Mouse (Mus musculus): ENCODE data around the gene Klk15. TPM values are rescaled to one million over a fixed set of nuclear protein-coding genes. Genes with fewer than 3 reads are reported as not detected.

The Klk15 gene
- polyA plus RNA-seq, 2 experiments = not detected

- Histone ChIP-seq H3K4me3 (replicated peaks; ENCODE audit: low read length) (no peak overlapping the region), H3K4me1 (ENCODE audit: control insufficient read depth, insufficient read depth, low read length) (no peaks in the 10 kb centered on the region), H3K27me3 (ENCODE audit: control insufficient read depth, insufficient read depth, low read length) (no peaks in the 10 kb centered on the region), H3K9me3 (ENCODE audit: control insufficient read depth, low read length) (no peaks in the 10 kb centered on the region), H3K36me3 (ENCODE audit: control insufficient read depth, insufficient read depth, low read length) (no peaks in the 10 kb centered on the region), H3K27ac (replicated peaks; ENCODE audit: low read depth, low read length) (no peak overlapping the region), H3K4me2 (replicated peaks; ENCODE audit: low read depth, low read length, severe bottlenecking) (no peak overlapping the region), H3K9ac (ENCODE audit: low read depth, low read length, severe bottlenecking) (no peak overlapping the region)
- TF ChIP-seq POLR2A (IDR thresholded peaks at IDR 0.05; ENCODE audit: borderline replicate concordance, extremely low read depth, insufficient read depth, insufficient read length) = no peak
- no peak for DNase-seq (ENCODE audit: low spot score)
- WGBS = 71% methylated on average over 8 of the region's 8 CpGs
- ATAC-seq (ENCODE audit: low FRiP score, low read depth) = no peak
These were observed 14.7 kb upstream of the Klk15 start for GRCm38 (mm10) chr7:43918871-43919270.

- no peak for TF ChIP-seq POLR2A (IDR thresholded peaks at IDR 0.05; ENCODE audit: borderline replicate concordance, extremely low read depth, insufficient read depth, insufficient read length)
- peak; percentile 50 for DNase-seq (ENCODE audit: low spot score)
- H3K9ac ChIP-seq (ENCODE audit: low read depth, low read length, severe bottlenecking) = no peak overlapping the region
- no peaks in the 10 kb centered on the region for H3K27me3 ChIP-seq (ENCODE audit: control insufficient read depth, insufficient read depth, low read length)
- H3K4me2 ChIP-seq (replicated peaks; ENCODE audit: low read depth, low read length, severe bottlenecking) = no peak overlapping the region
- H3K9me3 ChIP-seq (ENCODE audit: control insufficient read depth, low read length) = no peaks in the 10 kb centered on the region
- no peak overlapping the region for H3K4me3 ChIP-seq (replicated peaks; ENCODE audit: low read length)
- H3K36me3 ChIP-seq (ENCODE audit: control insufficient read depth, insufficient read depth, low read length) = no peaks in the 10 kb centered on the region
- H3K27ac ChIP-seq (replicated peaks; ENCODE audit: low read depth, low read length) = no peak overlapping the region
- peak; percentile 89 for ATAC-seq (ENCODE audit: low FRiP score, low read depth)
- H3K4me1 ChIP-seq (ENCODE audit: control insufficient read depth, insufficient read depth, low read length) = no peaks in the 10 kb centered on the region
- 34% methylated on average over 12 of the region's 14 CpGs for WGBS
These were observed 13.7 kb upstream of the Klk15 start for GRCm38 (mm10) chr7:43919559-43920451.

- WGBS = 80% methylated on average over 3 of the region's 3 CpGs
These were observed 13.0 kb upstream of the Klk15 start for GRCm38 (mm10) chr7:43920582-43920981.

GRCm38 (mm10) chr7:43921087-43921486, 12.5 kb upstream of the Klk15 start:
- no peaks in the 10 kb centered on the region for H3K36me3 ChIP-seq (ENCODE audit: control insufficient read depth, insufficient read depth, low read length)
- H3K4me1 ChIP-seq (ENCODE audit: control insufficient read depth, insufficient read depth, low read length) = no peaks in the 10 kb centered on the region
- H3K4me3 ChIP-seq (replicated peaks; ENCODE audit: low read length) = no peak overlapping the region
- no peak overlapping the region for H3K27ac ChIP-seq (replicated peaks; ENCODE audit: low read depth, low read length)
- no peaks in the 10 kb centered on the region for H3K9me3 ChIP-seq (ENCODE audit: control insufficient read depth, low read length)
- H3K9ac ChIP-seq (ENCODE audit: low read depth, low read length, severe bottlenecking) = no peak overlapping the region
- DNase-seq (ENCODE audit: low spot score) (no peak), ATAC-seq (ENCODE audit: low FRiP score, low read depth) (no peak)
- H3K4me2 ChIP-seq (replicated peaks; ENCODE audit: low read depth, low read length, severe bottlenecking) = no peak overlapping the region
- WGBS = 81% methylated on average over 6 of the region's 6 CpGs
- no peaks in the 10 kb centered on the region for H3K27me3 ChIP-seq (ENCODE audit: control insufficient read depth, insufficient read depth, low read length)
- TF ChIP-seq POLR2A (IDR thresholded peaks at IDR 0.05; ENCODE audit: borderline replicate concordance, extremely low read depth, insufficient read depth, insufficient read length) = no peak

More at GRCm38 (mm10) chr7:43920582-43920981, 13.0 kb upstream of the Klk15 start:
- Histone ChIP-seq H3K9ac (ENCODE audit: low read depth, low read length, severe bottlenecking) (no peak overlapping the region), H3K27me3 (ENCODE audit: control insufficient read depth, insufficient read depth, low read length) (no peaks in the 10 kb centered on the region), H3K4me1 (ENCODE audit: control insufficient read depth, insufficient read depth, low read length) (no peaks in the 10 kb centered on the region), H3K4me2 (replicated peaks; ENCODE audit: low read depth, low read length, severe bottlenecking) (no peak overlapping the region), H3K9me3 (ENCODE audit: control insufficient read depth, low read length) (no peaks in the 10 kb centered on the region), H3K27ac (replicated peaks; ENCODE audit: low read depth, low read length) (no peak overlapping the region), H3K4me3 (replicated peaks; ENCODE audit: low read length) (no peak overlapping the region), H3K36me3 (ENCODE audit: control insufficient read depth, insufficient read depth, low read length) (no peaks in the 10 kb centered on the region)
- DNase-seq (ENCODE audit: low spot score) = no peak
- no peak for ATAC-seq (ENCODE audit: low FRiP score, low read depth)
- no peak for TF ChIP-seq POLR2A (IDR thresholded peaks at IDR 0.05; ENCODE audit: borderline replicate concordance, extremely low read depth, insufficient read depth, insufficient read length)

- H3K9ac ChIP-seq (ENCODE audit: low read depth, low read length, severe bottlenecking) = no peak overlapping the region
- no peak for ATAC-seq (ENCODE audit: low FRiP score, low read depth)
- H3K27me3 ChIP-seq (ENCODE audit: control insufficient read depth, insufficient read depth, low read length) = no peaks in the 10 kb centered on the region
These were observed 11.6 kb upstream of the Klk15 start for GRCm38 (mm10) chr7:43921941-43922340.

More at GRCm38 (mm10) chr7:43921941-43922340, 11.6 kb upstream of the Klk15 start:
- Histone ChIP-seq H3K4me2 (replicated peaks; ENCODE audit: low read depth, low read length, severe bottlenecking) (no peak overlapping the region), H3K9me3 (ENCODE audit: control insufficient read depth, low read length) (no peaks in the 10 kb centered on the region), H3K36me3 (ENCODE audit: control insufficient read depth, insufficient read depth, low read length) (no peaks in the 10 kb centered on the region), H3K27ac (replicated peaks; ENCODE audit: low read depth, low read length) (no peak overlapping the region), H3K4me1 (ENCODE audit: control insufficient read depth, insufficient read depth, low read length) (no peaks in the 10 kb centered on the region), H3K4me3 (replicated peaks; ENCODE audit: low read length) (no peak overlapping the region)
- DNase-seq (ENCODE audit: low spot score) = no peak
- WGBS = 79% methylated on average over 2 of the region's 2 CpGs
- no peak for TF ChIP-seq POLR2A (IDR thresholded peaks at IDR 0.05; ENCODE audit: borderline replicate concordance, extremely low read depth, insufficient read depth, insufficient read length)

All from limb, embryonic 14.5 days (tissue).